Mouse (Mus musculus) forebrain, postnatal 0 days (tissue): ENCODE data around the gene Ift80. TPM values are rescaled to one million over a fixed set of nuclear protein-coding genes. Genes with fewer than 3 reads are reported as not detected.
"Not testable (repeated sequence)": the region's sequence is repeated elsewhere in the genome, so short reads cannot be mapped to it uniquely, and the experiment has no call there.

Experiments
- ATAC-seq: fragments of 200-750 bp; cut with Nextera tagmentation; 2 replicates; pipeline ENCODE4 v1.8.0; 2017; ENCODE audit warnings: mild to moderate bottlenecking, moderate library complexity
- DNase-seq: peaks from one replicate; pipeline ENCODE4 v3.0.0-alpha.2; 2015
- H3K27ac ChIP-seq: fragments of 300-500 bp; sonication (generic); 2 replicates; pipeline ENCODE4 v1.5.1; 2014; ENCODE audit warnings: low read depth, mild to moderate bottlenecking, antibody characterized with exemption, low read length, moderate library complexity, mixed read lengths
- H3K27me3 ChIP-seq: fragments of 300-500 bp; sonication (generic); 2 replicates; pipeline ENCODE4 v1.6.1; 2014; ENCODE audit warnings: mild to moderate bottlenecking, low read length, mixed read lengths; ENCODE audit not compliant: insufficient read depth
- H3K36me3 ChIP-seq: fragments of 300-500 bp; sonication (generic); 2 replicates; pipeline ENCODE4 v1.6.1; 2014; ENCODE audit warnings: mild to moderate bottlenecking, moderate library complexity; ENCODE audit not compliant: insufficient read depth
- H3K4me1 ChIP-seq: fragments of 300-500 bp; sonication (generic); 2 replicates; pipeline ENCODE4 v1.6.1; 2014; ENCODE audit warnings: antibody characterized with exemption; ENCODE audit not compliant: insufficient read depth
- H3K4me2 ChIP-seq: fragments of 300-500 bp; sonication (generic); 2 replicates; pipeline ENCODE4 v1.6.1; 2014; ENCODE audit warnings: low read depth, mild to moderate bottlenecking, moderate library complexity
- H3K4me3 ChIP-seq: fragments of 300-500 bp; sonication (generic); 2 replicates; pipeline ENCODE4 v1.5.1; 2014; ENCODE audit warnings: low read depth, low read length, mixed read lengths
- H3K9ac ChIP-seq: fragments of 300-500 bp; sonication (generic); 2 replicates; pipeline ENCODE4 v1.6.1; 2014; ENCODE audit warnings: mild to moderate bottlenecking
- H3K9me3 ChIP-seq: fragments of 300-500 bp; sonication (generic); 2 replicates; pipeline ENCODE4 v1.6.1; 2016; ENCODE audit warnings: low read length
- CTCF ChIP-seq: sonication (generic); IDR thresholded peaks from 2 replicates; pipeline ENCODE4 v1.5.1; 2016; ENCODE audit warnings: antibody characterized with exemption, control low read depth, low read depth
- WGBS: fragments of 180-500 bp; shearing (Covaris S2); extraction: QIAGEN DNeasy Blood & Tissue Kit; methylation state at CpG from one replicate; pipeline ENCODE4 v1.1.7; 2014; 5-methylcytosine and 5-hydroxymethylcytosine counted together
- polyA plus RNA-seq: library from polyadenylated mRNA; unstranded; fragments of >200 nt; fragmentation: Nextera tagmentation; extraction: Ambion mirVana; gene quantifications from 2 replicates; pipeline ENCODE4 v1.2.1, GENCODE M21; 2015
- total RNA-seq: library from RNA; depleted of rRNA; stranded (reverse); fragments of >200 nt; gene quantifications from 2 replicates; pipeline ENCODE4 v1.2.3, GENCODE M21; 2014

Ift80 gene
- total and polyA plus RNA-seq, 2 experiments from 2014 or later, result 3.8 to 8.9 TPM

DNA sequence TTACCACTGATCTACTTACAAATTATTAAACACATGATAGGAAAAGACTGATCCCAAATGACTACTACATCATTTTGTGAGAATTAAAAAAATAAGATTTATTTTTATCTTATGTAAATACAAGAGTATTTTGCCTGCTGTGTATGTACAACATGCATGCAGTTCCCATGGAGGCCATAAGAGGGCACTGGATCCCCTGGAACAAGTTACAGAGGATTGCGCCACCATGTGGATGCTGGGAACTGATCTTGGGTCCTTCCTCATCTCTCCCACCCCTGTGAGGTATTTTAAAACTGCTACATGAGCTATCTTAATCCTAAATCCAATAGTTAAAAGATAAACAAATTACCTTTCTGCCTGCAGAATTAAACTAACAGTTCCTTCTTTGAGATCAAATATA is 68.9 kb downstream of the Ift80 start:
- H3K4me2 ChIP-seq, result no peak overlapping the region
- ATAC-seq (no peak), DNase-seq (peak; percentile 10)
- H3K9ac ChIP-seq, result no peak overlapping the region
- no peaks in the 10 kb centered on the region for H3K9me3 ChIP-seq
- H3K27me3 ChIP-seq, result no peaks in the 10 kb centered on the region
- no peaks in the 10 kb centered on the region for H3K4me1 ChIP-seq
- peak; percentile 69 for TF ChIP-seq CTCF
- no peak overlapping the region for H3K4me3 ChIP-seq
- WGBS, result 98% methylated on average over 1 of the region's 1 CpGs
- H3K27ac ChIP-seq, result no peak overlapping the region
- H3K36me3 ChIP-seq, result no peaks in the 10 kb centered on the region

DNA sequence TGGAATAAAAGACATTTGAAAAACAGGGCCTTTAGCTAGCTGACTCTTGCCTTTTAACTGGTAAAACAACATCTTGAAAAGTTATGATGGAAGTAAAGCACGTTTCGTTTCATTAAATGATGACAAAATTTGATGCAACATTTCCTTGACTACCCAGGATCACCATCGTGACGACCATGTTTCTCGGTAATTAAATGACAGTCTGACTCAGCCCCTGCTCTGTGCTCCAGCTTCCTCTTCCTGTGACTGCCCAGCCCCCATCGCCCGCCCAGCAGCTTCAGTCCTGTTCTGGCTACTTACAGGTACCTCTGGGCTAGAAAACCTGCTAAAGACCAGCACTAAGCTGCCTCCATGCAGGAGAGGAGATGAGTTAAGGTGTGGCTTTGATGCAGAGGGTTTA is 70.1 kb downstream of the Ift80 start:
- Histone ChIP-seq H3K9ac (no peak overlapping the region), H3K27me3 (no peaks in the 10 kb centered on the region), H3K36me3 (0 out of 2 replicates have a peak, but pooled peaks cover 3% of the 10 kb centered on the region), H3K9me3 (no peaks in the 10 kb centered on the region), H3K4me3 (no peak overlapping the region), H3K4me1 (no peaks in the 10 kb centered on the region), H3K27ac (no peak overlapping the region), H3K4me2 (no peak overlapping the region)
- TF ChIP-seq CTCF, result no peak
- ATAC-seq (no peak), DNase-seq (no peak)
- WGBS, result 92% methylated on average over 7 of the region's 7 CpGs

DNA sequence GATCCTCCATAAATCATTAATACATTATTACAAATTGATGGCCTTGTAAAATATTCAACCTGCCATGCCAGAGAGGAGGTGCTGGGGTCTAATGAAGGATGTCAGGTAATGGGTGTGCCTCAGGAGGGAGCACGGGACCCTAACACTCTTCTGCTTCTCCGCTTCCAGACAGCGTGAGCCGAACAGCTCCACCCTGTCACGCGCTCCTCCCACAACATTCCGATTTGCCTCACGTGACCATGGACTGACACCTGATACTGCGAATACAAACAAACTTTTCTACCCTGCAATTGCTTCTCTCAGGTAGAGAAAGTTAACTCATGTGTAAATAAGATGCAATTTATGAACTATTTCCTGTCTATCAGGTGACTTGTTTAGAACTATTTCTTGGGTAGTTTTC is 75.8 kb downstream of the Ift80 start:
- Histone ChIP-seq H3K4me1 (no peaks in the 10 kb centered on the region), H3K4me3 (no peak overlapping the region), H3K4me2 (no peak overlapping the region), H3K9me3 (no peaks in the 10 kb centered on the region), H3K27ac (no peak overlapping the region), H3K27me3 (no peaks in the 10 kb centered on the region), H3K9ac (no peak overlapping the region), H3K36me3 (0 out of 2 replicates have a peak, but pooled peaks cover 3% of the 10 kb centered on the region)
- no peak for ATAC-seq
- no peak for DNase-seq
- TF ChIP-seq CTCF, result no peak
- 88% methylated on average over 9 of the region's 9 CpGs for WGBS

DNA sequence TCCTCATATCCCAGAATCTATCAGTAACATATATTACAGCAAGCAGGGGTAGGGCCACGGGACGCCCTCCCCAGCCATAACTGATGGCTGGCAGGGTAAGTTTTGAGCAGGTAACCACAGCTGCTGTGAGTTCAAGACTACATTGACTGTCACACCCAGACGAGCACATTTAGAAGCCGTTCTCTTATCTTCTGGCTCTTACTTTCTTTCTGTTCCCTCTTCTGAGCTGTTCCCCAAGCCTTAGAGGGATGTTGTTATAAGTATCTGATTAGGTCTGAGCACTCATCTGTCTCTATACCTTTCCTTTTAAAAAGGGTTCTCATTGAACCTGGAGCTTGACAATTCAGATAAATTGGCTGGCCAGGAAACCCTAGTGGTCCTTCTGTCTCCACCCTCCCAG is 96.9 kb downstream of the Ift80 start:
- Histone ChIP-seq H3K4me3 (no peak overlapping the region), H3K9me3 (no peaks in the 10 kb centered on the region), H3K27ac (no peak overlapping the region), H3K27me3 (no peaks in the 10 kb centered on the region), H3K4me2 (no peak overlapping the region), H3K36me3 (no peaks in the 10 kb centered on the region), H3K4me1 (no peaks in the 10 kb centered on the region), H3K9ac (no peak overlapping the region)
- no peak for TF ChIP-seq CTCF
- WGBS, result 95% methylated on average over 4 of the region's 4 CpGs
- ATAC-seq (no peak), DNase-seq (no peak)

DNA sequence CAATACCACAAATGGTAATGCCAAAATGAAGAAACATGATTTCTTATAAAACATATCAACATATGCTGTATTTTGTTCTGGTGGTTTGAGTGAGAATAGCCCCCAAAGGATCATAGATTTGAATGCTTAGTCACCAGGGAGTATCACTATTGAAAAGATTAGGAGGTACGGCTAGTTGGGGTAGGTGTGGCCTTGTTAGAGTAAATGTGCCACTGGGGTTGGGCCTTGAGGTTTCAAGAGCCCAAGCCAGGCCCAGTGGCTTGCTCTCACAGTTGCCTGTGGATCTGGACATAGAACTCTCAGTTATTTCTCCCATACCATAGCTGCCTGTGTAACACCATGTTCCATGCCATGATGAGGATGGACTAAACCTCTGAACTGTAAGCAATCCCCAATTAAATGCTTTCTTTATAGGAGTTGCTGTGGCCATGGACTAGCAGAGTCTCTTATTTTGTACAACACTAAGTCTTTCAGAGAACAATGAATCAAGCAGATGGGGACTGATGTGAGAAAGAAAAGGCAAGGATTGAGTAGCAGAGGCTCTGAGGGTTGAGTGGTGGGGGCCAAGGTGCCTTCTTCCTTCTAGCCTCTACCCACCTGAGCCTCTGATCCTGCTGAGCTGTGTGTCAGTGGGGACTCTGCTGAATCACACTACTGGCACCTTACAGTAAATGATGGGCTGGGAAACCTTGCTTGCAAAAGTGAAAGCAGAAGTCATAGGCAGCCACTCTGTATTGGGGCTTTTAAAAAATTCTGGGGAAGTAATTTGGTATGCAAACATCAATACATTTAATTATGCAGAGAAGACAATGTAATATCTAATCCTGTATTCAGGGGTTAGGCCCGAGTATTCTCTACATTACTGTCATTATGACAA is 99.2 kb downstream of the Ift80 start:
- H3K4me1 ChIP-seq, result no peaks in the 10 kb centered on the region
- no peak overlapping the region for H3K27ac ChIP-seq
- ATAC-seq (no peak), DNase-seq (no peak)
- no peak for TF ChIP-seq CTCF
- no peaks in the 10 kb centered on the region for H3K27me3 ChIP-seq
- no peak overlapping the region for H3K4me3 ChIP-seq
- WGBS, result 69% methylated on average over 2 of the region's 2 CpGs
- no peaks in the 10 kb centered on the region for H3K36me3 ChIP-seq
- H3K4me2 ChIP-seq, result no peak overlapping the region
- H3K9ac ChIP-seq, result no peak overlapping the region
- H3K9me3 ChIP-seq, result no peaks in the 10 kb centered on the region

DNA sequence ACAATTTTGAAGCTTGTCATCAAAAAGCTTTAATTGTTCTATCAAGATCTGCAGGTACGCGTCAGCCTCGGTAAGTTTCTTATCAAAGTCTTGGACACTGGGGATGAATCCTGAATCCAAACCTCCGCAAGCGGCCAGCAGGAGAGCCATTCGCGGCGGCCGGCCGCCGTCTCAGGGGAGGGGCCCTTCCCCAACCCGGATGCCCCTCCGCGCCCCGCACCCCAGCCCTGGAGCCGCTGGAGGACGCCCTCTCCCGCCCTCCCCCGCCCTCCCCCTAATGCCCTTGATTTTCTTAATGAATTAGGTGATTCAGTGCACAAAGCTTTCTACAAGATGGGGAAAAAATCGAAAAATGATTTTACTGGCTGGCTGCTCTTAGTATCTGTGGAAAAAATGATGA is 101.7 kb downstream of the Ift80 start:
- H3K9me3 ChIP-seq, DNase-seq: not testable (repeated sequence)

DNA sequence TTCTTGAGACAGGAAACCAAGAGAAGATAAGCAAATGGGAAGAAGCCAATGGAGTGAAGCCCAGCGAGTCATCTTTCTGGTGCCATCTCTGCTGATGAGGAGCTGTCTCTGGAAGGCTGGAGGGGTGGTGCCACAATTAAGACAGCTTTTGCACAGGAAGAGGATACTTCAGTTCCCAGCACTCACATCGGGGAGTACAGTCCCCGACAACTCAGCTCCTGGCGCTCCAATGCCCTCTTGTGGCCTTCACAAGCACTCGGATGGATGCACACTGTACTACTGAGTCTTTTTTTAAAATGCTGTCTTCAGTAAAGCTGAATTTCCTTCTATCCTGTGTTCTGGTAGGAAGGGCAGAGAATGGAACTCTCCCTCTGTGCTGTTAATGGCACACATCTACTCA is 107.2 kb downstream of the Ift80 start:
- H3K9me3 ChIP-seq, result no peaks in the 10 kb centered on the region
- H3K9ac ChIP-seq, result no peak overlapping the region
- DNase-seq (no peak), ATAC-seq (no peak)
- H3K27me3 ChIP-seq, result no peaks in the 10 kb centered on the region
- 93% methylated on average over 5 of the region's 5 CpGs for WGBS
- no peaks in the 10 kb centered on the region for H3K4me1 ChIP-seq
- H3K4me3 ChIP-seq, result no peak overlapping the region
- no peak overlapping the region for H3K4me2 ChIP-seq
- no peak overlapping the region for H3K27ac ChIP-seq
- H3K36me3 ChIP-seq, result 0 out of 2 replicates have a peak, but pooled peaks cover 3% of the 10 kb centered on the region
- no peak for TF ChIP-seq CTCF

More for the DNA sequence above, 101.7 kb downstream of the Ift80 start:
- H3K4me1 ChIP-seq, H3K27me3 ChIP-seq, H3K36me3 ChIP-seq, H3K4me3 ChIP-seq, H3K9ac ChIP-seq, H3K4me2 ChIP-seq, H3K27ac ChIP-seq, ATAC-seq: not testable (repeated sequence)
- WGBS, result 91% methylated on average over 20 of the region's 20 CpGs
